Mouse (Mus musculus) heart, embryonic 12.5 days (tissue): ENCODE data around the gene Icam2. TPM values are rescaled to one million over a fixed set of nuclear protein-coding genes. Genes with fewer than 3 reads are reported as not detected.
A peak's percentile ranks its signal among the peaks of the same experiment; 100 is the strongest.

Experiments
- ATAC-seq: fragments of 200-750 bp; cut with Nextera tagmentation; 2 replicates; pipeline ENCODE4 v1.8.0; 2017; ENCODE audit warnings: moderate TSS enrichment, moderate library complexity; ENCODE audit not compliant: insufficient number of reproducible peaks, low FRiP score
- H3K27ac ChIP-seq: fragments of 300-500 bp; sonication (generic); 2 replicates; pipeline ENCODE4 v1.5.1; 2016; ENCODE audit warnings: mild to moderate bottlenecking, moderate library complexity; ENCODE audit not compliant: poor library complexity, severe bottlenecking
- H3K27me3 ChIP-seq: fragments of 300-500 bp; sonication (generic); replicated peaks from 2 replicates; pipeline ENCODE4 v1.6.1; 2016; ENCODE audit warnings: mild to moderate bottlenecking, moderate library complexity
- H3K36me3 ChIP-seq: fragments of 300-500 bp; sonication (generic); 2 replicates; pipeline ENCODE4 v1.6.1; 2016; ENCODE audit warnings: mild to moderate bottlenecking, moderate library complexity
- H3K4me1 ChIP-seq: fragments of 300-500 bp; sonication (generic); replicated peaks from 2 replicates; pipeline ENCODE4 v1.6.1; 2016; ENCODE audit warnings: mild to moderate bottlenecking
- H3K4me2 ChIP-seq: fragments of 300-500 bp; sonication (generic); 2 replicates; pipeline ENCODE4 v1.6.1; 2016; ENCODE audit warnings: mild to moderate bottlenecking, moderate library complexity
- H3K4me3 ChIP-seq: fragments of 300-500 bp; sonication (generic); 2 replicates; pipeline ENCODE4 v1.5.1; 2016; ENCODE audit warnings: mild to moderate bottlenecking
- H3K9ac ChIP-seq: fragments of 300-500 bp; sonication (generic); 2 replicates; pipeline ENCODE4 v1.6.1; 2016; ENCODE audit warnings: mild to moderate bottlenecking, moderate library complexity
- H3K9me3 ChIP-seq: fragments of 300-500 bp; sonication (generic); replicated peaks from 2 replicates; pipeline ENCODE4 v1.6.1; 2016; ENCODE audit warnings: mild to moderate bottlenecking, moderate library complexity
- WGBS: fragments of 180-500 bp; shearing (Covaris S2); methylation state at CpG from one replicate; pipeline ENCODE4 v1.1.7; 2016; 5-methylcytosine and 5-hydroxymethylcytosine counted together
- polyA plus RNA-seq: library from polyadenylated mRNA; unstranded; fragments of >200 nt; fragmentation: Nextera tagmentation; extraction: Ambion mirVana; gene quantifications from 2 replicates; pipeline ENCODE4 v1.2.1, GENCODE M21; 2016

Gene Icam2
- 59.7 and 68.4 TPM in 2 replicates for polyA plus RNA-seq

DNA sequence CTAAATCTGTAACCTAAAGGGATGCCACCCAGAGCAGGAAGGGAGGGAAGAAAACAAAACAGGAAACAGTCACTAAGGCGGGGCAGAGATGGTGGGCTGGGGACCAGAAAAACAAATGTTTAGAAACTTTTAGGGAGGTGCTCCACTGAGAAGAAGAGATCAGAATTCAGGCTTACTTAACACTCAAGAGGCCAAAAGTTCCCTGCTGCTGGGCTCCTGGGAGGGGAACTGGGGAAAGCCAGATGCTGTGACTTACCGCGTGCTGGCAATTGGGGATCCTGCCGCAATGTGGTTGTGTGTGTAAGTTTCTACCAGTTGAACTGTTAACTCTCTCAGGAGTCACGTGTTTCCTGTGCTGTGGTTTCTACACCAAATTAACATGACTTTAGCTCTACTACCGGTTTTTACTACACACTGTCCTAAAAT is at the start of gene Icam2:
Gene Icam2 (minus strand): TSS at position 285 of the 426 bp plus-strand sequence.
- Histone ChIP-seq H3K9ac (no peak within 1 kb of the TSS), H3K36me3 (no peaks in the 10 kb centered on the region), H3K27ac (0 out of 2 replicates have a peak within 1 kb of the TSS, but pooled peaks have one; percentile 25), H3K4me3 (no peak within 1 kb of the TSS), H3K27me3 (no peaks in the 10 kb centered on the region), H3K4me2 (no peak within 1 kb of the TSS), H3K4me1 (peaks cover 30% of the 10 kb centered on the region), H3K9me3 (no peaks in the 10 kb centered on the region)
- 60% methylated on average over 6 of the region's 6 CpGs for WGBS
- no peak for ATAC-seq

DNA sequence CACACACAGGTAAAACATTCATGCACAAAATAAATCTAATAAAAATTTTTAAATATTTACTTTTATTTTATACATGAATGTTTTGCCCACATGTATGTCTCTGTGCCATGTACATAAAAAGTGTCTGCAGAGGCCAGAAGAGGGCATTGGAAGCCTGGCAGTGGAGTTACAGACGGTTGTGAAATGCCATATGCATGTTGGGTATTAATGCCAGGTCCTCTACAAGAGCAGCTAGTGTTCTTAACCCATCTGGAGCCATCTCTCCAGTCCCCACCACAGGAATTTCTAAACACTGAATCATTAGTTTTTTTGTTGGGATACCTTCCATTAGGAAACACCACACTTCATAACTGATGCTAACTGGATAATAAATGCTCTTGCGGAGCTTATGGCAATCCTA is 49.7 kb upstream of the Icam2 start:
- Histone ChIP-seq H3K9me3 (no peaks in the 10 kb centered on the region), H3K27ac (no peak overlapping the region), H3K36me3 (0 out of 2 replicates have a peak, but pooled peaks cover 7% of the 10 kb centered on the region), H3K4me3 (no peak overlapping the region), H3K4me1 (peaks cover 8% of the 10 kb centered on the region), H3K9ac (no peak overlapping the region), H3K27me3 (no peaks in the 10 kb centered on the region), H3K4me2 (no peak overlapping the region)
- no peak for ATAC-seq
- WGBS: 87% methylated on average over 2 of the region's 2 CpGs

DNA sequence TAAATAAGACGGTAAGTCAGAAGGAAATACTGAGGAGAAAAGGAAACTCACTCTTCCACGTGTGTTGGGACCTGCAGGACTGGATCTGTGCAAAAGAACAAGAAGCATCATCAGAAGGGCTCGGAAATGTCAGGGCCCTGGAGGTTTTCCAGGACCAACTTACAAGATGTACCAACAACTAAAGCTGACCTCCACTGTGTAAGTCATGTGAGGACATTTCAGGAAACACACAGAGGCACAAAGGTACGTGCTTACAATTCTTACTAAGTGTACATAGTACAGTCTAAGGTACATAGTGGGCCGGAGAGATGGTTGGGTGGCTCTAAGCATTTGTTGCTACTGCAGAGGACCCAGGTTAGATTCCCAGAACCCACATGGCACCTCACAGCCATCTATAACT is 49.2 kb upstream of the Icam2 start:
- Histone ChIP-seq H3K27ac (no peak overlapping the region), H3K27me3 (no peaks in the 10 kb centered on the region), H3K4me3 (no peak overlapping the region), H3K4me1 (peaks cover 8% of the 10 kb centered on the region), H3K36me3 (0 out of 2 replicates have a peak, but pooled peaks cover 7% of the 10 kb centered on the region), H3K9me3 (no peaks in the 10 kb centered on the region), H3K4me2 (no peak overlapping the region), H3K9ac (no peak overlapping the region)
- 86% methylated on average over 5 of the region's 5 CpGs for WGBS
- ATAC-seq: no peak

DNA sequence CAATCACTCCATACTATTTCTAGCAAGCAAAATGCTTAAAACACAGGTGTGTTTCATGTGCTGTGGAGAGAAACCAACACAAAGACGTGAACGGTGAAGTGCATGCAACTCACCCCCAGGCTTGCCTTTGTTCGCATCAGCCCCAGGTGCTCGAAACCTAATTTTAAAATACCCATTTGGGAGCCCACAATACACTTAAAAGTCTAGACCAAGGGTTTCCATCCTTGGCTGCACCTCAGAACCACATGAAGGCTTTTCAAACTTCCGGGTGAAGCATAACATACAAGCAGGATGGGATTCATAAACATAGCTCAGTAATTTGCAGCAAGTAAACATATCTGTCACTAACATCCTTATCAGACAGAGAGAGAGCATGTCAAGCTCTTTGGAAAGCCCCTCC is 42.5 kb upstream of the Icam2 start:
- no peak for ATAC-seq
- peaks cover 9% of the 10 kb centered on the region; the same call in 1 of the 2 replicates for H3K36me3 ChIP-seq
- no peaks in the 10 kb centered on the region for H3K9me3 ChIP-seq
- no peak overlapping the region for H3K9ac ChIP-seq
- H3K4me1 ChIP-seq: 0 out of 2 replicates have a peak, but pooled peaks cover 5% of the 10 kb centered on the region
- H3K27ac ChIP-seq: no peak overlapping the region
- no peak overlapping the region for H3K4me2 ChIP-seq
- WGBS: 85% methylated on average over 5 of the region's 5 CpGs
- H3K27me3 ChIP-seq: no peaks in the 10 kb centered on the region
- no peak overlapping the region for H3K4me3 ChIP-seq

DNA sequence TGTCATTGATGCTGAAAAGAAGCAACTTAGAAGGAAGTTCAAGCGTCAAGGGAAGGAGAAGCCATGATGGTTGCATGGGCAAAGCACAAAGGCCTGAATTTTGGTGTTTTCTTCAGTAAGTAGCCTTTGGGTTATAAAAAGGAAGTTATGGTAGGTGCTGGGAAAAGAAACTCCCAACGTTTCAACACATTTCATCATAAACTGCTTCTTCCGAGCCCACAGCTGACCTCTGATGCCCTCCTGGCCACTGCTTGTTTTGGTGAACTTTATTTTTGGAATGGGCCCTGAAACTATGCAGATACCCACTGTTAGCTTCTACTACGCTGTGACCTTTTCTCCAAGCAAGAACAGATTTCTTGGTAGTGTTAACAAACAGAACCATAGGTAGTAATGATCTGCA is 41.8 kb upstream of the Icam2 start:
- Histone ChIP-seq H3K4me3 (no peak overlapping the region), H3K36me3 (peaks cover 13% of the 10 kb centered on the region), H3K27me3 (no peaks in the 10 kb centered on the region), H3K4me1 (0 out of 2 replicates have a peak, but pooled peaks cover 5% of the 10 kb centered on the region), H3K4me2 (no peak overlapping the region), H3K9me3 (no peaks in the 10 kb centered on the region), H3K9ac (no peak overlapping the region), H3K27ac (no peak overlapping the region)
- no peak for ATAC-seq
- WGBS: 66% methylated on average over 4 of the region's 4 CpGs

DNA sequence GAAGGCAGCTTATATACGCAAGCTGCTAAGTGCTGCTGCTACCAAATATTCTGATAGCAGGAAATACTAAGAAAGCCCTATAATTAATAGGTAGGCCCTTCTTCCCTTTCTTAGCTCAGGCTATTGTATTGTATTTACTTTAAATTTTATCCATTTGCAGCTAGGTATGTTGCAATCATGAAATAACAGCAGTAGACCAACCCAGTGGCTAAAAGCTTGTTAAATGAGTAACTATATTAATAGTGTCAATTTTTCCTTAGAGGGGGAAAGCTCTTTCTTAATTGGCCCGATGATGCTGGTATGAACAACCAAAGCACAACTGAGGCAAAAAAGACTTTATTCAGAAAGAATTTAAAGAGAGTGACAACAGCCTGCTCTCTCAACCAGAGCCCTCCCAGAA is 40.7 kb upstream of the Icam2 start:
- Histone ChIP-seq H3K4me3 (no peak overlapping the region), H3K27ac (no peak overlapping the region), H3K27me3 (no peaks in the 10 kb centered on the region), H3K9ac (no peak overlapping the region), H3K4me1 (0 out of 2 replicates have a peak, but pooled peaks cover 5% of the 10 kb centered on the region), H3K36me3 (peaks cover 15% of the 10 kb centered on the region), H3K9me3 (no peaks in the 10 kb centered on the region), H3K4me2 (no peak overlapping the region)
- ATAC-seq: no peak
- WGBS: 79% methylated on average over 2 of the region's 2 CpGs

DNA sequence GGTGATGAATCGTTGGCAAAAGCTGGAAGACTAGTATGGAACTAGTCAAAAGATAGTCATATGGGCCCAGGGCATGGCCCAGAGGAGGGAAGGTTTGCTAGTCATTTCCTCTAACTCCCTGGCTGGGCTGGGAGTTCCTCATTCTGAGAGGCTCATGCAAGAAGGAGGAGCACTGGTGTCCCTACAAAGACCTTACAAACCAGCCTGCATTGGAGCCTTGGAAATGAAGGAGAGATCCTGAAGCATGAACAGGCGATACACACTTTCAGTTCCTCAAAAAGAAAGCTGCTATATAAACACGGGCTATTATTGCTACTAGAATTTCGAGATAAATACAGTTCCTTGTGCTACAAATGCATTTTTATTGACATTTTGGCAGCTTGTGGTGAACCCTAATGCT is 40.2 kb upstream of the Icam2 start:
- no peaks in the 10 kb centered on the region for H3K9me3 ChIP-seq
- WGBS: 83% methylated on average over 4 of the region's 4 CpGs
- no peak overlapping the region for H3K4me3 ChIP-seq
- no peak overlapping the region for H3K27ac ChIP-seq
- no peak for ATAC-seq
- H3K9ac ChIP-seq: no peak overlapping the region
- 0 out of 2 replicates have a peak, but pooled peaks cover 5% of the 10 kb centered on the region for H3K4me1 ChIP-seq
- no peak overlapping the region for H3K4me2 ChIP-seq
- H3K27me3 ChIP-seq: no peaks in the 10 kb centered on the region
- peaks cover 18% of the 10 kb centered on the region for H3K36me3 ChIP-seq

DNA sequence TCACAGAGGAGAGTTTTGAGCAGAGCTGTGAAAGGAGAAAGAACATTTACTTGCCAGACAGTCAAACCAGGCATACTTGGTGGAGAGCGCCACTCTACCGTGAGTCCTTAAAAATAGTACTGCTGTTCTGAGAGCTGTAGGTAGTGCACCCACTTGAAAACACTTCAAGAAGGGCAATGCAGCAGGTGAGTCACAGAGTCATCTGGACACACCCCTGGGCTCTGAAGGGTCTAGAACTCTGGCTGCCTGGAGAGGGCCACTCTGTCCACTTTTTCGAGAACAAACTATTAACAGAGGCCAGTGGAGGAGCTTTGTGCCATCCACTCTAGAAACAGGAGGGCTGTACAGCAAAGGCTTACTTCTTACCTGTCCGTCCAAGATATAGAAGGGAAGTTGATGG is 38.6 kb upstream of the Icam2 start:
- 70% methylated on average over 4 of the region's 4 CpGs for WGBS
- no peak for ATAC-seq
- H3K27ac ChIP-seq: no peak overlapping the region
- H3K36me3 ChIP-seq: peaks cover 25% of the 10 kb centered on the region
- no peaks in the 10 kb centered on the region for H3K9me3 ChIP-seq
- no peak overlapping the region for H3K4me2 ChIP-seq
- no peak overlapping the region for H3K9ac ChIP-seq
- H3K4me3 ChIP-seq: no peak overlapping the region
- H3K27me3 ChIP-seq: no peaks in the 10 kb centered on the region
- 0 out of 2 replicates have a peak, but pooled peaks cover 5% of the 10 kb centered on the region for H3K4me1 ChIP-seq

DNA sequence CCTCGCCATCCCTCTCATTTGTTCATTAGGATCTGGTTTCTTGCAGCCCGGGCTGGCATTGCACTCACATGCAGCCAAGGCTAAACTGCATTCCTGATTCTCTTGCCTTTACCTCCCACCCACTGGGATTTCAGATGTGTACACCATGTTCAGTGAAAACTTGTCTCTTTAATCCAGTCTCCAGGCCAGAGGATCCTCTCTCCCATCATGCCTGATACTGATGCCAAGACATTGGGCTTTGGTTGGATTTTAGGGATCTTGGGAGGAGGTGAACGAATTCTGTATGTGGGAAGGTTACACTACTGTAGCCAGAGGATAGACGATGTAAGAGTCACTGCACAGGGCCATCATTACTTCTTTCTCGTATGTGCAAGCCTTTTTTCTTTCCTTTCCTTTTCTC is 37.3 kb upstream of the Icam2 start:
- peaks cover 22% of the 10 kb centered on the region for H3K36me3 ChIP-seq
- no peaks in the 10 kb centered on the region for H3K27me3 ChIP-seq
- H3K4me1 ChIP-seq: 0 out of 2 replicates have a peak, but pooled peaks cover 5% of the 10 kb centered on the region
- H3K9ac ChIP-seq: no peak overlapping the region
- no peak for ATAC-seq
- H3K4me3 ChIP-seq: no peak overlapping the region
- 87% methylated on average over 5 of the region's 5 CpGs for WGBS
- H3K9me3 ChIP-seq: no peaks in the 10 kb centered on the region
- no peak overlapping the region for H3K4me2 ChIP-seq
- no peak overlapping the region for H3K27ac ChIP-seq

DNA sequence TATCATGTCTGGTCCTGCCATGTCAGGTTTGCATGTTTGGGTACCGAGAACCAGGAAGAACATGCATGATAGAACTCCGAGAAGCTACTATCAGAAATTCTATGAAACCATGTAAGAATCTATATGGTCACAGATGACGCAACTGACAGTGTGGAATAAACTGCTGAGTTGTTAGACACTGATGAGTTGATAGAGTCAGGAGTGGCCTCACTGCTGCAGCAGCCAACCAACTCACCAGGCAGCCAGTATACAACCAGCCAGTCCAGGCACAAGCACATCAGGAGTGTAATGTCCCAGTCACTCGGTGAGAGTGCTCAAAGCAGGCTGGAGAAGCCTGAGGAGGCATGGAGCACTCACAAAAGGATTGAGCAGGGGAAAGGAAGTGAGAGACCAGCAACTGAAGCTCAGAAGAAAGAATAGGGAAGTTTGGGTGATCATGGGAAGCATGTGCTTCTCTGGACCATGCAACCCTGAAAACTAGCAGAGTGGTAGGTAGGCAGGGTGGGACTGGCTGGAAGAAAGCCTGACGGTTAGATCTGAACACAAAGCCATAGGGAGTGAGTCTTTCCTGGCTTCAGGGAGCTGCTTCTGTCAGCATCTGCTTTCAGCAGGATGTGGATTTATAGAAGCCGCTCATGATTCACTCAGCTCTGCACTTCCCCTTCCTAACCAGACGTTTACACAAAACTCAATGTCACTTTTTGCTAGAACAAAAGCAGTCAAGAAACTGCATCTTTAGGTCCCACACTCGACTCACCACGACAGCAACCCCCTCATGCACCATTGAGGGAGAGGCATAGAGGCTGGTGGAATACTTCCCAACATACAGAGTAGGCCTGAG is 31.6 kb upstream of the Icam2 start:
- Histone ChIP-seq H3K4me2 (no peak overlapping the region), H3K27me3 (no peaks in the 10 kb centered on the region), H3K27ac (no peak overlapping the region), H3K4me1 (peaks cover 12% of the 10 kb centered on the region), H3K9ac (no peak overlapping the region), H3K9me3 (no peaks in the 10 kb centered on the region), H3K36me3 (peaks cover 15% of the 10 kb centered on the region; the same call in 1 of the 2 replicates), H3K4me3 (no peak overlapping the region)
- no peak for ATAC-seq
- WGBS: 70% methylated on average over 9 of the region's 9 CpGs

DNA sequence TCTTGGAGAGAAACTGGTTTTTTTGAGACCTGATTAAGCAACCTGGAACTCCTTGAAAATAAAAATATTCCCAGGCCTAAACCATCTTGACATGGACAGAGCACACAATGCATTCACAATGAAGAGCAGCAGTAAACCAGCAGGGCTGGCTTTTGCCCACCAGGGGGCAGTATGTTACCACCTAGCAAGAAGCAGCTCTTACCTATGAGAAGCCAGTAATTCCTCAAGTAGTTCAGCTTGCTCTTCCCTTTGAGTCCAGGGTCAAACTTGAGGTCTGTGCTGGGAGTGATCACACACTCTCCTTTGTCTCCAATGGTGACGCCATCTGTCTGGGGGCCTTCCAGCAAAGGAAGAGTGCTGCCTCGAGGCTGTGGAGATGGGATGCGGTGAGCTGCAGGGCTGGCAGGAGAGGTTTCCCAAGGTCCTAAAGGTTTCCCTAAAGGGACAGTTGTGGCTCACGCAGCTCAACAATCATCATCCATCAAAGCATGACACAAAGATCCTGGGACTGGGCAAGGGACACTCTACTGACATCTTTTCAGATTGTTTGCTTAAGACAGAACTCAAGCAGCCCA is 30.8 kb upstream of the Icam2 start:
- ATAC-seq: peak; percentile 57
- H3K9me3 ChIP-seq: no peaks in the 10 kb centered on the region

More for the DNA sequence above, 30.8 kb upstream of the Icam2 start:
- Histone ChIP-seq H3K4me1 (peaks cover 12% of the 10 kb centered on the region), H3K4me2 (no peak overlapping the region), H3K27ac (no peak overlapping the region), H3K27me3 (no peaks in the 10 kb centered on the region), H3K4me3 (no peak overlapping the region), H3K9ac (no peak overlapping the region), H3K36me3 (peaks cover 16% of the 10 kb centered on the region)
- WGBS: 43% methylated on average over 4 of the region's 4 CpGs
